Mouse (Mus musculus) WW6 (cell line): ENCODE measurements around the gene Rapgef4.
"Not testable (repeated sequence)": the region's sequence is repeated elsewhere in the genome, so short reads cannot be mapped to it uniquely, and the experiment has no call there.

Experiments used
- DNase-seq: peaks from one replicate; pipeline ENCODE4 v3.0.0-alpha.2; 2013; ENCODE audit warnings: low read depth, low spot score

The Rapgef4 gene

DNA sequence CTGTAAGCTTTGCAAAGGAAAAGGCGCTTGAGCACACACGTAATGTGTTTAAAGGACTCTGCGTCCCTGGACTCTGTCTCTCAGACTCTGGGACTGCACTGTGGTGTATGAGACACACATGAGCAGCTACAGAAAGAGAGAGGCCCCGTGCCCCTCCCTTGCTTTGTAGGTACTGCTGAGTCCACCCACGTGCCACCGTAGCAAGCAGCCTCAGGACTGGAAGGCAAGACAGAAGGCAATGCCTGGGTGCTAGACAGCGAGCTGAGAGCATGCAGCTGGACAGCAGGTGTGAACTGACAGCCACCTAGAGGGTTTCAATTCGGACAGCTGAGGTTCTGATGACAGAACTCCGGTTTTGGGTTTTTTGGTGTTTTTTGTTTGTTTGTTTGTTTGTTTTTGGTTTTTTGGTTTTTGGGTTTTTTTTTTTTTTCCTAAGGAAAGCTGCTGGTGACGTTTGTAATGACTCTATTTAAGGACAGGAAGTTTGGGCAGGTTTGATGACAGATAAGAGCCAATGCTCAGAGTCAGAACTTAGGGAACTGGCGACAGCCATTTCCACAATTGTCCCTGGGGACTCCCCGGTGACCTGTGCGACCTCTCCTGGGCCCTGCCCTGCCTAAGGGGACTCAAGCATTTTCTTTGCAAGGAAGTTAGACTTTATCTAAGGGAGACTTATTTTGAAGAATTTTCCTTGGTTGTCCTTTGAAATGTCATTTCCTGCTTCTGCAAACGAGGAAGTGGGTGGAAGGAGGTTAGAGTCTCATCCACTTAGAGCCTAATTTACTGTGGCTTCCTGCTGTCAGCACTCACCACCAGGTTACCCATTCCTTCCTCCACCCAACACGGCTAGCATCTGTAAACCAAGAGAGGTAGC is 136.3 kb downstream of the Rapgef4 start:
- DNase-seq: no peak

GRCm38 (mm10) chr2:72120211-72120610 is 139.2 kb downstream of the Rapgef4 start:
- DNase-seq: no peak

- DNase-seq: no peak
These were observed 141.6 kb downstream of the Rapgef4 start for GRCm38 (mm10) chr2:72122410-72123223.

DNA sequence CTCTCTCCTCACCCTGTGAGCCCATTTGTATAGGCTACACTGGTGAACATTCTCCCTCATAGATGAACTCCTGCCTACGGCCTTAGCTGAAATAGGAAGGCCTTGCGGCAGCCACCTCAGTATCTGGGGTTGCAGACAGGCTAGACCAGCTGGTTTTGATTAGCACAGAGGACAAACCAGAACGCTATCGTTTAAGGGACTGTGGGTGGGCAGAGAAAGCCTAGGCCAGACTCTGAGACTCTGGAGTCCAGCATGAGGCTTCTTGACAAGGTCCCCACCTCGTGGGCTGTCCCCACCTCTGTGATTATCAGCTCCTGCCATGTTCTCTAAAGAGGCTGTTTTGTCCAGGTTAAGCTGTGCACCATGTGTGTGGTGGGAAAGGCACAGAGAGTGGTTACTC is 142.8 kb downstream of the Rapgef4 start:
- no peak for DNase-seq

GRCm38 (mm10) chr2:72125786-72126185 is 144.7 kb downstream of the Rapgef4 start:
- no peak for DNase-seq

DNA sequence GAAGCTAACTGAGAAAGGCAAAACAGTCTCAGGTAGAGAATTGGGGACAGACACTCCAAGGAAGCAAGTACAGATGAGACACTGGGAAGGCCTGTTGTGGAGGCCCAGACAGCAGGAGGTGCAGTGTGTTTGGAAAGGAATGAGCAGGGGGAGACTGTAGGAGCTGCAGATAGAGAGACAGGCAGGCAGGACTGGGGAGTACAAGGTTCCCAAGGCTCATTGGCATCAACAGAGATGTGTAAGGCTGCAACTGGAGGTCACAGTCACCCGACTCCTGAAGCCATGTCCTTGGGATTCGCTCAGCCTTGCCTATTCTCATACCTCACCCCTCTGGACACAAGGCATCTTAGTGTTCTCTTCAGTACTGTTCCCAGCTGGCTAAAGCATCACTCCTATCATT is 145.4 kb downstream of the Rapgef4 start:
- DNase-seq: no peak

GRCm38 (mm10) chr2:72129612-72130311 is 148.7 kb downstream of the Rapgef4 start:
- DNase-seq: no peak

GRCm38 (mm10) chr2:72132222-72132621 is 151.2 kb downstream of the Rapgef4 start:
- no peak for DNase-seq

DNA sequence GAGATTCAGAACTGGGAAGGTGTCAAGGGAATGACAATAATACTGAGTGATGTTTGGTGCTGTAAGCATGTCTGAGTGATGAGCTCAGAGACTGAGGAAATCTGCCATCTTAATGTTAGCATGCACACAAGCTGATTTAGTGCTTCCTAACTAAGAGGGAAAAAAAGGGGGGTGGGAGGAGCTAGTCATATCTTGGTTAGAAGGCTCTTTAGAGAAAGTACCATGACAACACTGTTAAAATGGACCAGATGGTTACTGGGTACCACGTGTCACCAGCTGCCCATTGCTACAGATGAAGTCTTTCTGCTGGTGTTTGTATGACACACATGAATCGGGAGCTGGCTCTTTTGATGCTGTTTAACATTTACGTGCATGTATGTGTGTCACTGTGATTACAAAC is 155.0 kb downstream of the Rapgef4 start:
- DNase-seq: no peak

GRCm38 (mm10) chr2:72136486-72137264 is 155.6 kb downstream of the Rapgef4 start:
- DNase-seq: no peak

DNA sequence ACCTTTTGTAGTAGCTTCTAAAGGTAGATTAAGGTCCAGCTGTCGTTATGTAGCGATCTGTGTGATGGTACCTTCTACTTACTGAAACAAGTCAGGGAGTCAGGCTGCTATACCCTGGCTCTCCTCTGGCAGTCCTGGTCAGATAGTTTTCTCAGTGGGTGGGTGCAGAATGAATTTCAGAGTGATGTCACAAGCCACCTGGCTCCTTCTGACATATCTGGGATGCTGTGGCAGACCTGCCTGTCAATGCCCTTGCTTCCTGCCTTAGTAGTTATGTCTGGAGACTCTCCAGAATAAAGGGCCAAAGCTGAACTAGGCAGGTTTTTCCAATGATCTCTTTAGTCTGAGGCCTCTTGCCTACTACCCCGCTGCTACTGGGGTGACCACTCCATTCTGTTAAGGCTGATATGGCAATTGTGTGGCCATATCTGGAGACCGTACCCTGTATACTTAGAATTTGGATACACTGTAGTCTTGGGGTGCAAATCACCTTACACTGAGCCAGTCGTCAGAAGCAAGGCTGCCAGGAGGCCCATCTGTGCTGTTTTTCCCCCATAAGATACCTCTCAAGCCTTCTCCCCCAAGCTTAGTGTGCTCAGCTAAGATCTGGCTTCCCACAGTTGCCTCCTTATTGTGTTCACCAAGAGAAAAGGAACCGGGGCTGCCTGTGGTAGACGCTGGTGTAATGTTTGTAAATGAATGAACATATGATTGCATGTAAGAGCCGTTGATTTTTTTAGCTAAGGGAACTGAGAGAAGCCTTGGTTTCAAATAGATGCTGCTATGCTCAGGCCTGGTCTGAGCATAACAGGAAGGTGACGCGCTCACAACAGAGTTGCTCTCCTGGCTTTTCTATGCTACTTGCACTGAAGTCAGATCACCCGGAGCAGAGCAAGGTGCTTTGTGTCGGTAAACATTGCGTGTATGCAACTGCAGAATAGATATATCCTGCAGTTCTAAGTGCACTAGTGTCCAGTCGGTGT is 159.1 kb downstream of the Rapgef4 start:
- DNase-seq: no peak

GRCm38 (mm10) chr2:72141091-72141490 is 160.1 kb downstream of the Rapgef4 start:
- DNase-seq: no peak

DNA sequence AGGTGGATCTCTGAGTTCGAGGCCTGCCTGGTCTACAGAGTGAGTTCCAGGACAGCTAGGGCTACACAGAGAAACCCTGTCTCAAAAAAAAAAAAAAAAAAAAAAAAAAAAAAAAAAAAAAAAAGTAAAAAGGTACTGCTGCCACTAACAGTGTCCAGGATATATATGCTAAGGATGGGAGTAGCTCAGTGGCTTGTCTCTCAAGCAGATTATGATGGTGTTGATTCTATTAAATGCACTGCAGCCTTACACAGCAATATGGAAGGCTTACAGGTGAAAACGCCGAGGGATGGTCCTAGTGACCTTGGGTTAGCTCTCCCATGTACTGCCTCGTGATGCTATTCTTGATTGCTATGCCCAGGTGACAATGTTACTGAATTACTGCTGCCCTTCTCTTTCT is 160.7 kb downstream of the Rapgef4 start:
- not testable (repeated sequence) for DNase-seq

DNA sequence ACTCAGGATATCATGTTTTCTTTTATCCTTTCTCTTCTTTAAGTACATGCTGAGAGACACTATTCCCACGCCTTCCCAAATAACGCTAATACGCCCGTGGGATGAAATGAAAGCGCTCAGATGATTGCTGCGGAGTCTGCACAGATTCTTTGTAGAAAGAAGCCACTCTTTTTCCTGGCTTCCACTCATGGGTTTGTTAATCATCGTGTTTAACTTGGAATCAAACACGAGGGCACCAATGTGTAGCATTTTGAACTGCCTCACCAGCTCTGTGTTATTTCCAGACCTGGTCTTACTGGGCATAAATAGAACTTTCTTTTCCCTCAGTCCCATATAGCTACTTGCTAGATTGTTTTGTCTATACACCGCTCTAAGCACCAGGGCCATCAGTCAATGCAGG is 162.4 kb downstream of the Rapgef4 start:
- DNase-seq: no peak

- DNase-seq: no peak
These were observed 163.6 kb downstream of the Rapgef4 start for GRCm38 (mm10) chr2:72144576-72145200.

DNA sequence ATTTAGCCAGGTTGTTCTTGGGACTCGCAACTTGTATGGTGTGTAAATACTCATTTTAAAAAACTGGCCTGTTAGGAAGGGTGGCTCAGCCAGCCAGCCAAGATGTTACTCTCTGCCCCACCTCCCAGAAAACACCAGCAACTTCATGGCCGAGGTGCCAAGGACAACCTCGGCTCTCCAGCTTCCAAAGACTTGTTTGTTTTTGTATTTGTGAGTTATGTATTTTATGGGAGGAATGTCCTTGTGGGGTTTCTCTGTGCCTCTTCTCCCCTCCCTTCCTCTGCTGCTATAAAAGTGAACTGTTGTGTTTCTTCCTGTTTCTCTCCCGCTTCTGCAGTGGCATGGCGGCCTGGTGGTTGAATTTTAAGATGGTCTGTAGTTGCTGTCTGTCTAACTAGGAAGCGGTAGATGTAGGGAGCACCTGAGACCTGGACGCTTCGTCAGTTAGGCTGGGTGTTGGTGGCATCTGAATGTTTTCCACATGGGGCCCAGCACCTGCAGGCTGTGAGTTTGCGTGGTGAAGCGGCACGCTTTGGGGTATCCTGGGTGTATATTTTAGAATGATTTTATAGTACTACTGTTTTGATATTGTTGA is 164.3 kb downstream of the Rapgef4 start:
- DNase-seq: no peak

- DNase-seq: no peak
These were observed 165.0 kb downstream of the Rapgef4 start for GRCm38 (mm10) chr2:72146061-72146460.

DNA sequence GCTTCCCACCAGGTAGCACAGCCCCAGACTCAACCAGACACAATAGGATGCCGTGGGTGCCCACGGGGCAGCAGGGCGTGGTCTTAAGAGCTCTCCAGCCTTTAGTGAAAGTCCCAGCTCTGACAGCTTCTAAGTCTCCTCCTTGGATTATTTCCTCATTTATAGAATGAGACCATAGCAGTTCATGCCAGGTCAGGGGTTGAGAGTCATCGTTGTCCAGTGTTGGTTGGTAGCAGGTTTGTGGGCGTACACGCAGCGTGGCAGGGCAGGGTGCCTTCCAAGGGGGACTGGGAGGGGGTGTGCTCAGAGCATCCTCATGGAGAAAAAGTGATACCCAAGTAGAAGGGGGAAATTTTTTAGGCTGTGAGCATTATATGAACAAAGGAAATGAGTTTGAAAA is 166.2 kb downstream of the Rapgef4 start:
- DNase-seq: no peak

GRCm38 (mm10) chr2:72147695-72148094 is 166.7 kb downstream of the Rapgef4 start:
- DNase-seq: no peak
